Comparison of ENCODE assay signal across 8 mouse cellular contexts in the genomic region with DNA sequence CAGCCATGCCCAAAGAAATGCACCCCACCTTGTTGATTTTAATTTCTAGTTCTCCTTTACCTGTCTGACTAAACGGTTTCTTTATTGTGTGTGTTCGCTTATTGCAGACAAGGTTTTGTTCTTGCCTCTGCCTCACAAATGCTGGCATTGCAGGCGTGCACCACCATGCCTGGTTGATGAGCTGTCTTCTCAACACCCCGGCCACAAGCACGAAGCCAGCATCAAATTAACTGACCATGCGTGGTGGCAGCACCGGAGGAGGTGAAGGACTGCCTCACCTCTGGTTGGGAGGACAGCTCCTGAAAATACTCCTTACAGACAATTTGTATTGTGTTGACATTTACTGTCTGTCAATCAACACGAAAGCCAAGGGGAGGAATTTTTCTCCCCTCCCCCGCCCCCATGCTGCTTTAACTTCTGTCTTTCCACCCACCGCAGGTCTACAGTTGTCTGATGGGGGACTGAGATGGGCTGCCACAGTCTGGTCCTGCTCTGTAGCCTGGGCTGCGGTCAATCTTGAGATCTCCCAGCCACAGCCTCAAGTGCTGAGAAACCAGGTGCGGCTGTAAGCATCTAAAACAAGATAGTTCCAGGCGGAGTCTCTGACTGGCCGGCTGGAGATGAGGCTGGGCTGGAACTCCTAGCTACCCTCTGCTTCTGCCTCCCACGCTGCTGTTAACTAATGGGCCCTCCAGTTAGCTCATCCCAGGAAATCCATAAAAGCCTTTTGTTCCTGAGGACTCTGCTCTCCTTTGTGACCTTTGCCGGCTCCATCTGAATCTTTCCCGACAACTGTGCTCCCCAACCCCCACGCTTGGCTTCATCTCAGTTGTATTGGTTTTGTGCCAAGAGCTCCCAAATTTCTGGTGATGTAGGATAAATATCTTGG. TPM values are rescaled to one million over a fixed set of nuclear protein-coding genes. Genes with fewer than 3 reads are reported as not detected.
DNase-seq lines count a peak whose midpoint lies in the region; ATAC-seq lines count a peak whose summit lies in the region.

A gene (minus strand): TSS at position 538 of the 889 bp plus-strand sequence.

- peaks cover 29% of the 10 kb centered on the region for H3K36me3 ChIP-seq in embryonic facial prominence, embryonic 10.5 days (replicated peaks)
- H3K36me3 ChIP-seq in heart, embryonic 10.5 days, result peaks cover 28% of the 10 kb centered on the region
- peaks cover 25% of the 10 kb centered on the region for H3K36me3 ChIP-seq in midbrain, embryonic 12.5 days

- WGBS in embryonic facial prominence, embryonic 10.5 days, result 43% methylated on average over 18 of the region's 18 CpGs
- WGBS in heart, embryonic 10.5 days, result 39% methylated on average over 18 of the region's 18 CpGs
- WGBS in midbrain, embryonic 12.5 days, result 53% methylated on average over 18 of the region's 18 CpGs

- H3K4me1 ChIP-seq in embryonic facial prominence, embryonic 10.5 days, result peaks cover 48% of the 10 kb centered on the region
- peaks cover 46% of the 10 kb centered on the region for H3K4me1 ChIP-seq in heart, embryonic 10.5 days
- peaks cover 35% of the 10 kb centered on the region for H3K4me1 ChIP-seq in midbrain, embryonic 12.5 days

- peak within 1 kb of the TSS; percentile 95 for H3K4me2 ChIP-seq in midbrain, embryonic 12.5 days (replicated peaks)

- no peak within 1 kb of the TSS for H3K9ac ChIP-seq in midbrain, embryonic 12.5 days (replicated peaks)

- no peak for ATAC-seq in midbrain, embryonic 12.5 days (ENCODE audit: low FRiP score, low read depth)

- no peaks in the 10 kb centered on the region for H3K9me3 ChIP-seq in embryonic facial prominence, embryonic 10.5 days
- no peaks in the 10 kb centered on the region for H3K9me3 ChIP-seq in heart, embryonic 10.5 days
- no peaks in the 10 kb centered on the region for H3K9me3 ChIP-seq in midbrain, embryonic 12.5 days

- H3K4me3 ChIP-seq in embryonic facial prominence, embryonic 10.5 days, result peak within 1 kb of the TSS; percentile 99
- H3K4me3 ChIP-seq in heart, embryonic 10.5 days, result peak within 1 kb of the TSS; percentile 98
- peak within 1 kb of the TSS; percentile 84 for H3K4me3 ChIP-seq in midbrain, embryonic 12.5 days

- no peak for DNase-seq in thymus, postnatal 0 days (ENCODE audit: low spot score)
- no peak for DNase-seq in thymus, postnatal 36 days
- no peak for DNase-seq in embryonic facial prominence, embryonic 10.5 days (ENCODE audit: low spot score)
- DNase-seq in heart, embryonic 10.5 days (ENCODE audit: low spot score), result no peak
- no peak for DNase-seq in layer of hippocampus, postnatal 14 days (ENCODE audit: low spot score in 2 of 2)
- no peak for DNase-seq in right cerebral cortex, postnatal 36 days (ENCODE audit: low spot score in 2 of 2)
- no peak for DNase-seq in urinary bladder, postnatal 10 days (ENCODE audit: low spot score)

- no peaks in the 10 kb centered on the region for H3K27me3 ChIP-seq in embryonic facial prominence, embryonic 10.5 days (replicated peaks; ENCODE audit: low read depth, poor library complexity, severe bottlenecking)
- no peaks in the 10 kb centered on the region for H3K27me3 ChIP-seq in heart, embryonic 10.5 days (ENCODE audit: insufficient read depth, poor library complexity, severe bottlenecking)
- no peaks in the 10 kb centered on the region for H3K27me3 ChIP-seq in midbrain, embryonic 12.5 days

- H3K27ac ChIP-seq in embryonic facial prominence, embryonic 10.5 days (replicated peaks), result peak within 1 kb of the TSS; percentile 97
- H3K27ac ChIP-seq in heart, embryonic 10.5 days, result peak within 1 kb of the TSS; percentile 97
- peak within 1 kb of the TSS; percentile 90; the same call in 1 of the 2 replicates for H3K27ac ChIP-seq in midbrain, embryonic 12.5 days (replicated peaks)

RNA-seq across cellular contexts. Expression of the gene that starts here (rescaled TPM):
- polyA plus RNA-seq in thymus, postnatal 0 days (2015; fragmentation: Nextera tagmentation; extraction: Ambion mirVana), result 1,579 and 1,606 TPM in 2 replicates
- 906 and 913 TPM in 2 replicates for polyA plus RNA-seq in embryonic facial prominence, embryonic 10.5 days (2016; fragmentation: Nextera tagmentation; extraction: Ambion mirVana)
- polyA plus RNA-seq in heart, embryonic 10.5 days (2016; fragmentation: Nextera tagmentation; extraction: Ambion mirVana), result 629 and 734 TPM in 2 replicates
- 100 to 1,000 TPM; 413 to 460 TPM for total RNA-seq in layer of hippocampus, postnatal 14 days (2021)
- polyA plus RNA-seq in midbrain, embryonic 12.5 days (2016; fragmentation: Nextera tagmentation; extraction: Ambion mirVana), result 694 and 702 TPM in 2 replicates
